Mouse (Mus musculus) spleen, adult 2 months (tissue): ENCODE data around the gene Sowahd. TPM values are rescaled to one million over a fixed set of nuclear protein-coding genes. Genes with fewer than 3 reads are reported as not detected.

Experiments used
- DNase-seq, 2 experiments: peaks; one replicate each; pipeline versions ENCODE4 v3.0.0 to v3.0.0-alpha.2; 2012 to 2021; ENCODE audit warnings: low spot score in 2 of 2, low read depth in 1 of 2
- H3K27ac ChIP-seq: fragments of 200-500 bp; 2 replicates; pipeline ENCODE4 v1.5.1; 2012; ENCODE audit warnings: low read length, inconsistent platforms; ENCODE audit not compliant: insufficient read depth
- H3K27me3 ChIP-seq: fragments of 200-500 bp; 2 replicates; pipeline ENCODE4 v1.6.1; 2012; ENCODE audit warnings: mild to moderate bottlenecking, moderate library complexity, low read length, inconsistent platforms; ENCODE audit not compliant: control insufficient read depth, insufficient read depth
- H3K36me3 ChIP-seq: fragments of 200-500 bp; 2 replicates; pipeline ENCODE4 v1.6.1; 2012; ENCODE audit warnings: mild to moderate bottlenecking, low read length, inconsistent platforms; ENCODE audit not compliant: control insufficient read depth, insufficient read depth
- H3K4me1 ChIP-seq: fragments of 200-500 bp; 2 replicates; pipeline ENCODE4 v1.6.1; 2011; ENCODE audit warnings: inconsistent platforms; ENCODE audit not compliant: control insufficient read depth, insufficient read depth, insufficient read length
- H3K4me3 ChIP-seq: fragments of 200-500 bp; 2 replicates; pipeline ENCODE4 v1.5.1; 2011; ENCODE audit warnings: mild to moderate bottlenecking, inconsistent platforms; ENCODE audit not compliant: insufficient read depth, insufficient read length; ENCODE audit errors: extremely low read depth
- CTCF ChIP-seq: fragments of 200-500 bp; IDR thresholded peaks from 2 replicates; pipeline ENCODE4 v1.5.1; 2011; ENCODE audit warnings: mild to moderate bottlenecking, inconsistent platforms; ENCODE audit not compliant: insufficient read depth, insufficient read length, insufficient replicate concordance; ENCODE audit errors: extremely low read depth
- POLR2A ChIP-seq: fragments of 200-500 bp; IDR thresholded peaks from 2 replicates; pipeline ENCODE4 v1.6.1; 2011; ENCODE audit warnings: low read depth, low read length, inconsistent platforms
- whole genome bisulfite sequencing: fragments of 180-500 bp; shearing (Covaris S2); methylation state at CpG from one replicate; pipeline ENCODE4 v1.1.7; 2018; 5-methylcytosine and 5-hydroxymethylcytosine counted together
- polyA plus RNA-seq: library from polyadenylated mRNA; depleted of rRNA; stranded (reverse); fragments of >200 nt; gene quantifications from 2 replicates; pipeline ENCODE4 v1.2.3, GENCODE M21; 2012; rRNA removed

The Sowahd gene
- polyA plus RNA-seq, 1 experiment = 0.08 TPM

DNA sequence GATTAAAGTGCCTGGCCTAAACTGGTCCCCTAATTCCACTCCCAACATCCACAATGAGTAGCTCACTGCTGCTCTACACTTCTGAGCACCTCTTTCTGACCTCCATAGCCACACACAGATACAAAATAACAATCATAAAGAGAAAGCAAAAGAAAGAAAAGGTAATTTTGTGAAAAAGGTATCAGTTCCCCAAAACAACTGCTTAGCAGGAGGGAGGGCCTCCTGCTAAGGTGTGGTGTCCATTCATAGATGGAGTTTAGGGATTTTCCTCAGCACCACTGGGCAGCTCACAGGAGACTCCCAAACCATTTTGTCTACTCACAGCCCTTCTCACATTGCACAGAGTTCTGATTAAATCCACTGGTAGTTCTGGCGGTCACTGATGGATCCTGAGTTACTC is 40.1 kb downstream of the Sowahd start:
- WGBS = 82% methylated on average over 1 of the region's 1 CpGs
- peaks cover 3% of the 10 kb centered on the region; the same call in 1 of the 2 replicates for H3K4me1 ChIP-seq
- no peak for DNase-seq
- H3K4me3 ChIP-seq = no peak overlapping the region
- H3K27me3 ChIP-seq = no peaks in the 10 kb centered on the region
- peak overlapping the region; percentile 62 for H3K27ac ChIP-seq
- TF ChIP-seq CTCF = no peak
- no peak for TF ChIP-seq POLR2A
- no peaks in the 10 kb centered on the region for H3K36me3 ChIP-seq

DNA sequence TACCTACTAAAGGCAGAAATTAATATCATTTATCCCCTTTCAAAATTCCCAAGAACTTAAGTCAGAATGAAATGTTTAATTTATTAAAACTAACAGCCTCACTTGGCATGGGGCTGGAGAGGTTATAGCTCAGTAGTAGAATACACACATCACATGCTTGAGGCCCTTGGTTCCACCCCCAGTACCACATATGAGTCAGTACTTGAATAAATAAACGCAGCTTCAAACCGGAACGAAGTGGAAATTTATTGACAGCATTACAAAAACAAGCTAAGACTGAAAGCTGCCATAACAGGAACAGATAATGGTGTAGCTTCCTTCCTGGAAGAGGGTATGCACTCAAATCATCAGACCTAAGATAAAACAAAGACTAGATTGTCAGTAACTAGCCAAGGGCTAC is 42.8 kb downstream of the Sowahd start:
- Histone ChIP-seq H3K27me3 (no peaks in the 10 kb centered on the region), H3K27ac (no peak overlapping the region), H3K4me3 (no peak overlapping the region), H3K4me1 (peaks cover 3% of the 10 kb centered on the region), H3K36me3 (no peaks in the 10 kb centered on the region)
- WGBS = 82% methylated on average over 3 of the region's 3 CpGs
- TF ChIP-seq POLR2A (no peak), CTCF (no peak)
- DNase-seq = no peak

DNA sequence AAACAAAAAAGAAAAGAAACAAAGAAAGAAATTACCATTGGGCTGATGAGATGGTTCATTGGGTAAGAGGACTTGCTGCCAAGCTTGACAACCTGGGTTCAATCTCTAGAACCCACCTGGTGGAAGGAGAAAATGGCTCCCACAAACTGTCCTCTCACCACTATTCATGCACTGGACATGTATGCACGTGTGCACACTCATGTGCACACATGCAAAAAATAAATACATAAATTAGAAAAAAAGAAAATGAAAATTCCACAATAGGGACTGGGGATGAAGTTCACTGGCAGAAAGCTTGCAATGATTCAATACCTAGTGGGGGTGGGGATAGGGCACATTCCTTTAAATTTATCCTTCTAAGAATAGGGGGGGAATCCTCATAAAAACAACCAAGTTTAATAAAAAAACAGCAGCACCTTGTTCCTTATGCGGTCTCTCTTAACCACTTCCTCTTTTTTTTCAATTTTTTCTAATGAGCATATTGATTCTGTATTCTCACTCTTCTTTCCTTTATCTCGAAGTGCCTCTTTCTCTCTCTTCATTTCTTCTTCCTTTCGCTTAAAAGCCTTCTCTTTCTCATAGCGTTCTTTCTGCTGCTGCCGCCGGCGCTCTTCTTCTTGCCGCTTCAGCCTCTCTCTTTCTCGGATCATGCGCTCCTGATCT is 46.6 kb downstream of the Sowahd start:
- Histone ChIP-seq H3K36me3 (no peaks in the 10 kb centered on the region), H3K4me3 (no peak overlapping the region; the same call in 1 of the 2 replicates), H3K27me3 (no peaks in the 10 kb centered on the region), H3K4me1 (no peaks in the 10 kb centered on the region; the same call in 1 of the 2 replicates), H3K27ac (peak overlapping the region; percentile 57)
- TF ChIP-seq CTCF (no peak), POLR2A (no peak)
- DNase-seq = no peak
- WGBS = 59% methylated on average over 11 of the region's 11 CpGs

DNA sequence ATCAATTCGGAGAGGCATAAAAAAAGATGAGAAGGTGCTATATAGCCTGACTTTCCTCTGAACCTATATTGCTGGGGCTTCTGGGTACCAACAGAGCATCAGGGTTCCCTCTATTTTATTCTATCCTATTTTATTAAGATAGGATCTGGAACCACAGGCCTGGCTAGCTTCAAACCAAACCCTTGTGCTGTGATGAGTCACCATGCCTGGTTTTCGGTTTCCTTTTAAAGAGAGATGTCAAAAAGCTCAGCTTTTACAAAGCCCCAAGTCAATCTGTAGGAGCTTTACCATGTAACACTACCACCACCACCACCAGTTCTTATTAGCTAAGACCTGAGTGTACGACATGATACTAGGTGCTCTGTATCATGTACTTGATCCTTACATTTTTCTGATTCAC is 50.0 kb downstream of the Sowahd start:
- WGBS = 85% methylated on average over 3 of the region's 3 CpGs
- H3K4me3 ChIP-seq = no peak overlapping the region
- no peak for DNase-seq
- peaks cover 4% of the 10 kb centered on the region; the same call in 1 of the 2 replicates for H3K36me3 ChIP-seq
- TF ChIP-seq CTCF (no peak), POLR2A (no peak)
- H3K27ac ChIP-seq = no peak overlapping the region
- no peaks in the 10 kb centered on the region for H3K27me3 ChIP-seq
- H3K4me1 ChIP-seq = no peaks in the 10 kb centered on the region; the same call in 1 of the 2 replicates

Other genes with a start within 250 kb of the Sowahd start
- 19.8 and 21.9 TPM in 2 replicates for gene Ube2a, start 174.9 kb upstream of the Sowahd start, polyA plus RNA-seq
- gene C330007P06Rik, start 174.7 kb upstream of the Sowahd start, polyA plus RNA-seq = 8.4 and 11.0 TPM in 2 replicates
- gene Nkrf, start 145.9 kb upstream of the Sowahd start, polyA plus RNA-seq = 0.46 and 0.53 TPM in 2 replicates
- gene Sept6, start 57.1 kb upstream of the Sowahd start, polyA plus RNA-seq = 45.0 and 55.5 TPM in 2 replicates
- 47.1 and 62.8 TPM in 2 replicates for gene Rpl39, start 36.6 kb downstream of the Sowahd start, polyA plus RNA-seq
- gene Upf3b, start 61.5 kb downstream of the Sowahd start, polyA plus RNA-seq = 2.7 TPM in 2 replicates
- 1.3 and 1.8 TPM in 2 replicates for gene Nkap, start 78.0 kb downstream of the Sowahd start, polyA plus RNA-seq
- not detected in 2 replicates for gene Akap14, start 120.0 kb downstream of the Sowahd start, polyA plus RNA-seq
- gene Ndufa1, start 142.3 kb downstream of the Sowahd start, polyA plus RNA-seq = 62.4 and 91.4 TPM in 2 replicates
- gene Rnf113a1, start 142.4 kb downstream of the Sowahd start, polyA plus RNA-seq = 1.6 and 1.8 TPM in 2 replicates
- not detected in 2 replicates for gene Gm9, start 162.2 kb downstream of the Sowahd start, polyA plus RNA-seq
- gene Rhox1, start 173.4 kb downstream of the Sowahd start, polyA plus RNA-seq = not detected in 2 replicates
- gene Rhox2a, start 196.1 kb downstream of the Sowahd start, polyA plus RNA-seq = not detected in 2 replicates
- not detected in 2 replicates for gene Rhox3a, start 201.1 kb downstream of the Sowahd start, polyA plus RNA-seq
- gene Rhox4a, start 216.5 kb downstream of the Sowahd start, polyA plus RNA-seq = not detected in 2 replicates